Mouse (Mus musculus) bone marrow, adult 2 months (tissue): ENCODE data around the gene Stoml1.

Experiments used
- CTCF ChIP-seq: fragments of 200-500 bp; IDR thresholded peaks from 2 replicates; pipeline ENCODE4 v1.5.1; 2011; ENCODE audit warnings: low read length, control low read depth; ENCODE audit not compliant: control insufficient read depth, insufficient read depth
- POLR2A ChIP-seq: fragments of 200-500 bp; IDR thresholded peaks from 2 replicates; pipeline ENCODE4 v1.6.1; 2011; ENCODE audit warnings: low read depth, mild to moderate bottlenecking, control low read depth, low read length, borderline replicate concordance; ENCODE audit not compliant: control insufficient read depth

DNA sequence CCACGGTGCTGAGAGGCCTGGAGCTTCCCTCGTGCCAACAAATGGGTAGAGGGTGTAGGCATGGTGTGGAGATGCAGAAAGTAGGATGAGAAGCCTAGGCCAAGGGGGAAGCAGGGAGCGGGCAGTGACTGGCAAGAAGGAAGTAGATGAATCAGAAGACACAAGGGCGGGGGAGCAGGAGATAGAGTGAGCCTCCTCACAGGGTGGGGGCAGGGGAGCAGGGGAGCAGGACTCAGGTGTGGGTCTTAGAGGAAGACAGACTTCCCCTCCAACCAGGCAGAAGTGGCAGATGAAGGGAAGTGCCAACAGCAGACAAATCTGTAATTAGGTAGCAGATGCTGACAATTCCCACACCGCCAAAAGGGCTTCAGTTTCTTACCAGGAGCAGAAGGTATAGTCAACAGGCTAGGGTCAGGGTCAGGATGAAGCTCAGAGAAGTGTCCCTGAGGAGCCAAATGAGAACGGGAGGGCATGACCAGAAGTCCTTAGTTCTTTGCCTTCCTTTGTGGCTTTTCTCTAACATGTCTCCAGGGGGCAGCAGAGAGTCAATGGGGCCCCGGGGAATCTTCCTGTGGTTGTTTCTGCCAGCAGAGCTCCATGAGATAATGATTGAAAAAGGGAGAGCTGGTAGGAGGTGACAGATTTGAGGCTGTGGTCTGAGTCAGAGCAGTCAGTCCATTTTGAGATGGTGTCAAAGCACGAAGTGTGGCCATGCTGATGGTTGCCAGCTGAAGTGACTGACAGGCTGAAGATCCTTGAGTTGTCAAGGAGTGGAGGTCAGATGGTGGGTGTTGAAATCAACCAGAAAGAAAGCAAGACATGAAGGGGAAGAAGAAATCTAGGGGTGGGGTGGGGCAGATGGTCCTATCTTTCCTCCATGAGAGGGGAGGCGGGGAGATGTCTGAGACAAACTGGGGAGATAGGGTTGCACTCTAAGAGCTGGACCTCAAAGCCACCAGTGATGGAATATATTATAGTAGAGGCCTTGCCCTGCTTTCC, 26.8 kb upstream of the Stoml1 start:
- peak; percentile 71 for TF ChIP-seq CTCF
- no peak for TF ChIP-seq POLR2A
